Mouse (Mus musculus) spleen, postnatal 4 days (tissue): ENCODE data around the gene Bivm.

ENCODE experiments used
- DNase-seq, 2 experiments: peaks; one replicate each; pipeline ENCODE4 v3.0.0; 2022; ENCODE audit warnings: low spot score in 2 of 2

Gene Bivm

GRCm38 (mm10) chr1:44118239-44119054, at the start of gene Bivm, which contains the start of gene Kdelc1:
Gene Bivm (plus strand): TSS chr1:44118957.
Gene Kdelc1 (minus strand): TSS chr1:44118808.
- DNase-seq, result peak; percentile 71 to 77

- peak; percentile 46 to 71 for DNase-seq
These were observed 17.1 kb upstream of the Bivm start for GRCm38 (mm10) chr1:44101448-44102225.

DNA sequence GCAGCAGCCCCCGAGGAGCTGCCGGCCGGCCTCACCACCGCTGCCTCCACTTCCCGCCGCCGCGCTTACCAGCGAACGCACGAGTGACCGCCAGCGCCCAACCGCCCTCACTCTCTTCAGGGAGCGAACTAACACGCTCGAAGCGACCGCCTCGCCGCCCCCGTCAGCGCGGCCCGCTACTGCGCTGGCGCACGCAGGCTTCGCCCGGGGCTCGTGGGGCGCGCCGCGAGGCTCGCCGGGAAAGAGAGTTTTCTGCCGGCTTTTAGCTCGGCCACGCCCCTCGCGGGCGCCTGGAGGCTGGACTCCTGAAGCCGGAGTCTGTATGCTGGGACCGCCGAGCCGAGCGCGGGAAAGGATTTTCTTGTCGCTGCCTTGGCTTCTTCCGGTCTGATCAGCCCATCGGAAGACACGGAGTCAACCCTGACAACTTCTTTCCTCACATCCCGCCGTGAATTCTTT, 16.5 kb upstream of the Bivm start, which contains the start of gene Tex30:
Gene Tex30, minus strand, starts transcription at position 183 of the 459 bp plus-strand sequence.
- peak; percentile 93 to 95 for DNase-seq

GRCm38 (mm10) chr1:44102939-44103338, 15.8 kb upstream of the Bivm start:
- no peak for DNase-seq

- no peak for DNase-seq
These were observed 1.2 kb upstream of the Bivm start for GRCm38 (mm10) chr1:44117571-44117970.

DNA sequence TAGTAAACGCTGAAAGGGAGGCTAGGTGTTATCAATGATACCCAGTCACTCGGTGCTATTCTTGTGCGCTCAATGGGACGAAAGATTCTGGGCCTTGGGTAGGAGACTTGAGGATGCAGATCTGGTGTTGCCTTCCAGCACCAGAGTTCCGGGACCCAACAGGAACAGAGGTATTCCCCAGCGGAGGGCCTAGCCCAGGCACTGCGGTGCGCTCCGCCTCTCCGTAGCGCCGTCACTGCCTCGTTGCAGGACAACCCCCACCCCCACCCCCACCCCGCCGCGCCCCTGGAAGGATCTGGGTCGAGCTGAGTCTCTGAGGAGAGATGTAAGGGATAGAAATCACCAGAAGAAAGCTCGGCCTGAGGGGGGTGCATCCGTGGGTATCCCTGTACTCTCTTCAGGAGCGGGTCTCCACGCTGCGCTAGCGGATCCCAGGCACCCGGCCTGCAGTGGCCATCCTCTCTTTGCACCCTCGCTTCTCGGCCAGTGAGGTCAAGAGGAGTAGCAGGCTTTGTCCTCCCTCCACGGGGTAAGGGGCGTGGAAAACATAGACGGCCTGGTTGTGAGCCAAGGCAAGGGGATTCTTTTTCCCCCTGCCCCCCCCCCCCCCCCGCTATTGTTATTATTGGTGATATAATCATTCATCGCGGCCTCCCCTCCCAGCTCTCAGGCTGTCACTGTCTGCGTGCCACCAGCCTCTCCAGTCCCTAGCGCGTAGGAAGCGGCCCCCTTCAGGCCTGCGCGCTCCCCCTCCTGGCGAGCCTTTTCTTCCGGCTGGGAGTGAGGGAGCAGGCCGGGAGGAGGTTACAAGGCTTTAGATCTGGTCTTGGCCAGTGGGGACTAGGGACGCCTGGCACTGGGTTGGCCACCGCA, 680 bp downstream of the Bivm start:
- DNase-seq, result peak; percentile 65 to 80

GRCm38 (mm10) chr1:44120074-44120406, 1.3 kb downstream of the Bivm start:
- DNase-seq, result no peak

DNA sequence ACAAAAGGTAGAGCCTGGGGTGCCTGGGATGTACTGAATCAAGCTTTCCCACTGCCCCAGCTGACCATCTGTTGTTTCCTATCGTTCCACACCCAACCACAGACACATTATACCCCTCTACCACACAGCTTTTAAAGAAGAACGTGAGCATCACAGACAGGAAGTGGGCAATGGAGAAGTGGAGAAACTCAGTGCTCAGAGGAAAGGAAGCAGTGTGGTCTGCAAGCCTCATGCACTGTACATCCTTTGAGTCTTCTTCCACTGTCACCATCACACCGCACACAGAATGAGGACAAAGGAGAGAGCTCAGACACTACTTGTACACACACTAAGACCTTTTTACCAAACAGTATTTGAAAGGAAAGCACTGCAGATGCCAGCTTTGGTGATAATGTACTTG, 3.5 kb downstream of the Bivm start:
- DNase-seq, result no peak

GRCm38 (mm10) chr1:44125590-44125989, 6.8 kb downstream of the Bivm start:
- DNase-seq, result no peak

GRCm38 (mm10) chr1:44129929-44130581, 11.3 kb downstream of the Bivm start:
- DNase-seq, result no peak

DNA sequence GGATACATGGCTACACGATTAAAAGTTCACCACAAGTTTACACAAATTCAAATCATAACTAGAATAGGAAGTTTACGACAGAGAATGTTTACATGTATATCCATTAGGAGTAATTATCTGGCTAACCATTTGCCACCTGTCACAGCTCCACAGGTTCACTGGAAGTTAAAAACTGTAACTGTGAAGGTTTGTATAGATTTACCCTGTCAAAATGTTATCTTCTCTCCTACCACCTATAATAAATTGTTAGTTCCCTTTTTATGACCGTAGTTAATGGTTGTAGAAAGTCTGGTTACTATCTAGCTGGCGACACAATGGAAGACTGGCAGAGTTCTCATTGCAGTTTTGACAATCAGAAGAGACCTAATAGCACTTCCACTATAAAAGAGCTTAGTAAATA, 21.5 kb downstream of the Bivm start:
- no peak for DNase-seq

GRCm38 (mm10) chr1:44142747-44143146, 24.0 kb downstream of the Bivm start:
- DNase-seq, result no peak

- peak; percentile 68 to 80 for DNase-seq
These were observed 29.0 kb downstream of the Bivm start, which contains the start of gene Ercc5 for GRCm38 (mm10) chr1:44147563-44148381. Gene Ercc5 (plus strand): TSS chr1:44147744.

- DNase-seq, result no peak
These were observed 29.9 kb downstream of the Bivm start for GRCm38 (mm10) chr1:44148706-44149105.

- no peak for DNase-seq
These were observed 36.5 kb downstream of the Bivm start for GRCm38 (mm10) chr1:44155287-44155686.

- DNase-seq, result no peak
These were observed 39.6 kb downstream of the Bivm start for GRCm38 (mm10) chr1:44158317-44158716.

- no peak for DNase-seq
These were observed 43.1 kb downstream of the Bivm start for GRCm38 (mm10) chr1:44161818-44162217.

DNA sequence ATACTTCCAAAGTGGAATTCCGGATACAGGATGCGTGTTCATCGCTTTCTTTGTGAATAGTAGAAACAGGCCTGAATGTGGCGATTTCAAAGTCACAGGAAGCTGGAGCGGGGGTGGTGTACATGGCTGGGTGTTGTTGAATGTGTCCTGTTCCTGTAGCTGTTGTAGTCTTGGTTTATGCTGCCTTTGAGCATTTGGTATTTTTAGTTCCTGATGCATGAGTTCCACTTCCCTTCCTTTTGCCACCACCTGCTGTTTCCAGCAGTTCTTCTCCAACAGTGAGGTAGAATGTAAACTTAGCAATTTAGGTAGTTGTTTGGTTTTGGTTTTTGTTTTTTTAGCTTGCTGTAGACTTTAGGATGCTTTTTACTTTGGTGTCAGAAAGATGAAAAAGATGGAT, 43.6 kb downstream of the Bivm start:
- DNase-seq, result no peak

GRCm38 (mm10) chr1:44167859-44168383, 49.2 kb downstream of the Bivm start:
- no peak for DNase-seq

DNA sequence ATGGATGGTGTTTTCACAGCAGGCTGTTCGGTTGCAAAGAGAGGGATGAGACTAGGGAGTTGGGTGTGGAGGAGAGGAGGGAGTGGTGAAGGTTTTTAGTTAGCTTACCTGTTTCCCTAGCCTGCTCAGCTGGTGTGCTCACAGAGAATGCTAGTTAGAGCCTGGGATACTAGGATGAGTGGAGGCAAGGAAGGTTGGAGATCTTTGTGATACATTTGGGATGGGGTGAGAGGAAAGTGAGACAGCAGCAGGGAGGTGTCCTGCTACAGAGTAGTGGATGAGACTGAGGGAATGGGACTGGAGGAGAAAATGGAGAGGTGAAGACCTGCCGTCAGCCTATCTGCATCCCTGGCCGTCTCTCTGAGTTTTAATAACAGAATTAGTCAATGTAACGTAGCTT, 53.9 kb downstream of the Bivm start:
- DNase-seq, result no peak
